Mouse (Mus musculus) embryonic facial prominence, embryonic 14.5 days (tissue): ENCODE data around the gene Ltbp3. TPM values are rescaled to one million over a fixed set of nuclear protein-coding genes. Genes with fewer than 3 reads are reported as not detected.

Experiments used
- polyA plus RNA-seq: library from polyadenylated mRNA; unstranded; fragments of >200 nt; fragmentation: Nextera tagmentation; extraction: Ambion mirVana; gene quantifications from 2 replicates; pipeline ENCODE4 v1.2.1, GENCODE M21; 2014

Ltbp3 gene
- polyA plus RNA-seq, 1 experiment from 2014 or later, result 68.0 TPM

Other genes with a start within 250 kb of the Ltbp3 start
- not detected in 2 replicates for gene 1700020D05Rik, start 237.1 kb upstream of the Ltbp3 start, polyA plus RNA-seq
- gene Snx32, start 230.4 kb upstream of the Ltbp3 start, polyA plus RNA-seq, result 10.7 and 13.2 TPM in 2 replicates
- 6.1 and 6.4 TPM in 2 replicates for gene Ovol1, start 180.3 kb upstream of the Ltbp3 start, polyA plus RNA-seq
- gene Ap5b1, start 172.9 kb upstream of the Ltbp3 start, polyA plus RNA-seq, result 3.3 and 3.8 TPM in 2 replicates
- gene Rnaseh2c, start 139.0 kb upstream of the Ltbp3 start, polyA plus RNA-seq, result 94.8 and 110 TPM in 2 replicates
- 24.7 and 32.5 TPM in 2 replicates for gene Kat5, start 130.7 kb upstream of the Ltbp3 start, polyA plus RNA-seq
- gene Rela, start 103.4 kb upstream of the Ltbp3 start, polyA plus RNA-seq, result 49.2 and 52.9 TPM in 2 replicates
- 24.4 and 26.6 TPM in 2 replicates for gene Sipa1, start 77.2 kb upstream of the Ltbp3 start, polyA plus RNA-seq
- gene Map3k11, start 52.2 kb upstream of the Ltbp3 start, polyA plus RNA-seq, result 18.9 and 23.3 TPM in 2 replicates
- 24.1 and 32.1 TPM in 2 replicates for gene Pcnx3, start 52.0 kb upstream of the Ltbp3 start, polyA plus RNA-seq
- gene Kcnk7, start 36.5 kb upstream of the Ltbp3 start, polyA plus RNA-seq, result 0.34 and 1.7 TPM in 2 replicates
- 34.2 and 43.4 TPM in 2 replicates for gene Ehbp1l1, start 14.6 kb upstream of the Ltbp3 start, polyA plus RNA-seq
- gene Fam89b, start 11.3 kb upstream of the Ltbp3 start, polyA plus RNA-seq, result 101 and 111 TPM in 2 replicates
- 78.3 and 79.8 TPM in 2 replicates for gene Scyl1, start 30.5 kb downstream of the Ltbp3 start, polyA plus RNA-seq
- gene Frmd8, start 134.4 kb downstream of the Ltbp3 start, polyA plus RNA-seq, result 20.6 and 25.8 TPM in 2 replicates
- 2.8 and 3.0 TPM in 2 replicates for gene Slc25a45, start 136.9 kb downstream of the Ltbp3 start, polyA plus RNA-seq
- 1.4 and 2.0 TPM in 2 replicates for gene Tigd3, start 153.2 kb downstream of the Ltbp3 start, polyA plus RNA-seq
- 124 and 143 TPM in 2 replicates for gene Dpf2, start 172.1 kb downstream of the Ltbp3 start, polyA plus RNA-seq
- gene Cdc42ep2, start 183.9 kb downstream of the Ltbp3 start, polyA plus RNA-seq, result 14.0 and 16.2 TPM in 2 replicates
- 59.1 and 65.2 TPM in 2 replicates for gene Pola2, start 223.3 kb downstream of the Ltbp3 start, polyA plus RNA-seq
- not detected in 2 replicates for gene Slc22a20, start 245.2 kb downstream of the Ltbp3 start, polyA plus RNA-seq